Mouse (Mus musculus) MEL (cell line): ENCODE measurements around the gene Mccc1. TPM values are rescaled to one million over a fixed set of nuclear protein-coding genes. Genes with fewer than 3 reads are reported as not detected.

ENCODE experiments used
- DNase-seq: peaks from one replicate; pipeline ENCODE4 v3.0.0; 2011; ENCODE audit warnings: low read depth, low spot score
- H3K27ac ChIP-seq: 2 replicates; pipeline ENCODE4 v1.5.1; 2012; ENCODE audit warnings: low read depth, mild to moderate bottlenecking, control low read depth, low read length, moderate library complexity; ENCODE audit not compliant: control insufficient read depth
- H3K27me3 ChIP-seq, 2 experiments: fragments of 150-350 bp in 1 of 2; sonication (generic) in 1 of 2; 2 replicates each; pipeline ENCODE4 v1.6.1; 2012; ENCODE audit warnings: low read length in 2 of 2, mild to moderate bottlenecking in 2 of 2, improper control_type of control experiment in 1 of 2, moderate library complexity in 1 of 2; ENCODE audit not compliant: insufficient read depth in 2 of 2, control insufficient read depth in 1 of 2
- H3K36me3 ChIP-seq, 2 experiments: 2 replicates each; pipeline ENCODE4 v1.6.1; 2012 to 2014; ENCODE audit warnings: low read length in 2 of 2, improper control_type of control experiment in 1 of 2, inconsistent platforms in 1 of 2, mild to moderate bottlenecking in 1 of 2; ENCODE audit not compliant: insufficient read depth in 2 of 2, control insufficient read depth in 1 of 2
- H3K4me1 ChIP-seq, 2 experiments: fragments of 150-350 bp in 1 of 2; sonication (generic) in 1 of 2; 2 replicates each; pipeline ENCODE4 v1.6.1; 2012; ENCODE audit warnings: low read length in 2 of 2, improper control_type of control experiment in 1 of 2, mild to moderate bottlenecking in 1 of 2; ENCODE audit not compliant: insufficient read depth in 2 of 2, control insufficient read depth in 1 of 2
- H3K4me3 ChIP-seq, 2 experiments: fragments of 150-350 bp in 1 of 2; sonication (generic) in 1 of 2; 2 replicates each; pipeline ENCODE4 v1.5.1; 2012; ENCODE audit warnings: low read depth in 2 of 2, low read length in 2 of 2, mild to moderate bottlenecking in 2 of 2, moderate library complexity in 2 of 2, control low read depth in 1 of 2, improper control_type of control experiment in 1 of 2; ENCODE audit not compliant: control insufficient read depth in 1 of 2, insufficient read depth in 1 of 2
- H3K79me2 ChIP-seq: 2 replicates; pipeline ENCODE4 v1.6.1; 2012; ENCODE audit warnings: mild to moderate bottlenecking, low read length, moderate library complexity; ENCODE audit not compliant: control insufficient read depth, poor library complexity, insufficient read depth
- H3K9ac ChIP-seq: 2 replicates; pipeline ENCODE4 v1.6.1; 2012; ENCODE audit warnings: low read depth, mild to moderate bottlenecking, control low read depth, low read length, moderate library complexity; ENCODE audit not compliant: control insufficient read depth, poor library complexity, severe bottlenecking
- H3K9me3 ChIP-seq: fragments of 150-350 bp; sonication (generic); replicated peaks from 2 replicates; pipeline ENCODE4 v1.6.1; 2012; ENCODE audit warnings: mild to moderate bottlenecking, low read length, improper control_type of control experiment, moderate library complexity; ENCODE audit not compliant: insufficient read depth
- CHD1 ChIP-seq: IDR thresholded peaks from 2 replicates; pipeline ENCODE4 v1.6.1; 2012; ENCODE audit warnings: low read depth, mild to moderate bottlenecking, inconsistent platforms, low read length, improper control_type of control experiment
- CHD2 ChIP-seq: IDR thresholded peaks from 2 replicates; pipeline ENCODE4 v1.6.1; 2011; ENCODE audit warnings: low read length, improper control_type of control experiment
- CTCF ChIP-seq, 3 experiments: IDR thresholded peaks in 2 of 3; conservative IDR thresholded peaks in 1 of 3; 2 replicates each; pipeline ENCODE4 v1.5.1; 2011 to 2012; ENCODE audit warnings: low read length in 3 of 3, low read depth in 2 of 3, mild to moderate bottlenecking in 2 of 3, improper control_type of control experiment in 1 of 3, inconsistent platforms in 1 of 3, mixed read lengths in 1 of 3, moderate library complexity in 1 of 3; ENCODE audit not compliant: control insufficient read depth in 1 of 3, insufficient read depth in 1 of 3, poor library complexity in 1 of 3, severe bottlenecking in 1 of 3
- E2F4 ChIP-seq: IDR thresholded peaks from 2 replicates; pipeline ENCODE4 v1.6.1; 2011; ENCODE audit warnings: low read depth, low read length, improper control_type of control experiment, borderline replicate concordance
- EP300 ChIP-seq, 2 experiments: IDR thresholded peaks; 2 replicates each; pipeline ENCODE4 v1.6.1; 2011; ENCODE audit warnings: improper control_type of control experiment in 2 of 2, low read length in 2 of 2, low read depth in 1 of 2, mild to moderate bottlenecking in 1 of 2
- ETS1 ChIP-seq: IDR thresholded peaks from 2 replicates; pipeline ENCODE4 v1.6.1; 2012; ENCODE audit warnings: low read depth, mild to moderate bottlenecking, inconsistent platforms, low read length, improper control_type of control experiment, moderate library complexity
- GABPA ChIP-seq: IDR thresholded peaks from 2 replicates; pipeline ENCODE4 v1.6.1; 2012; ENCODE audit warnings: low read depth, mild to moderate bottlenecking, inconsistent platforms, low read length, improper control_type of control experiment, moderate library complexity
- GATA1 ChIP-seq: IDR thresholded peaks from 2 replicates; pipeline ENCODE4 v1.6.1; 2011; ENCODE audit warnings: low read depth, low read length, improper control_type of control experiment
- HCFC1 ChIP-seq: IDR thresholded peaks from 2 replicates; pipeline ENCODE4 v1.6.1; 2012; ENCODE audit warnings: low read depth, mild to moderate bottlenecking, inconsistent platforms, low read length, improper control_type of control experiment, moderate library complexity
- JUND ChIP-seq: IDR thresholded peaks from 2 replicates; pipeline ENCODE4 v1.6.1; 2011; ENCODE audit warnings: low read depth, mild to moderate bottlenecking, improper control_type of control experiment, low read length
- KAT2A ChIP-seq: conservative IDR thresholded peaks from 2 replicates; pipeline ENCODE4 v1.6.1; 2012; ENCODE audit warnings: low read depth, low read length, improper control_type of control experiment, inconsistent platforms
- MAX ChIP-seq: IDR thresholded peaks from 2 replicates; pipeline ENCODE4 v1.6.1; 2011; ENCODE audit warnings: low read length, improper control_type of control experiment
- MEF2A ChIP-seq: IDR thresholded peaks from 2 replicates; pipeline ENCODE4 v1.6.1; 2014; ENCODE audit warnings: low read depth, mild to moderate bottlenecking, inconsistent platforms, low read length, improper control_type of control experiment; ENCODE audit not compliant: poor library complexity, insufficient replicate concordance, severe bottlenecking; ENCODE audit errors: extremely low read depth
- MXI1 ChIP-seq: IDR thresholded peaks from 2 replicates; pipeline ENCODE4 v1.6.1; 2011; ENCODE audit warnings: mild to moderate bottlenecking, low read depth, low read length, improper control_type of control experiment
- NRF1 ChIP-seq: IDR thresholded peaks from 2 replicates; pipeline ENCODE4 v1.6.1; 2014; ENCODE audit warnings: low read depth, mild to moderate bottlenecking, inconsistent platforms, low read length, improper control_type of control experiment, moderate library complexity; ENCODE audit not compliant: poor library complexity, insufficient read depth, severe bottlenecking
- POLR2A ChIP-seq, 2 experiments: IDR thresholded peaks; 2 replicates each; pipeline ENCODE4 v1.6.1; 2011 to 2012; ENCODE audit warnings: low read length in 2 of 2, mild to moderate bottlenecking in 2 of 2, control low read depth in 1 of 2, improper control_type of control experiment in 1 of 2, low read depth in 1 of 2, moderate library complexity in 1 of 2; ENCODE audit not compliant: control insufficient read depth in 1 of 2, insufficient read depth in 1 of 2, poor library complexity in 1 of 2
- RAD21 ChIP-seq: IDR thresholded peaks from 2 replicates; pipeline ENCODE4 v1.6.1; 2011; ENCODE audit warnings: mild to moderate bottlenecking, low read depth, low read length, improper control_type of control experiment
- SIN3A ChIP-seq: IDR thresholded peaks from 2 replicates; pipeline ENCODE4 v1.6.1; 2012; ENCODE audit warnings: low read length, improper control_type of control experiment, inconsistent platforms
- SMC3 ChIP-seq: IDR thresholded peaks from 2 replicates; pipeline ENCODE4 v1.6.1; 2011; ENCODE audit warnings: low read depth, low read length, improper control_type of control experiment
- TCF12 ChIP-seq: IDR thresholded peaks from 2 replicates; pipeline ENCODE4 v1.6.1; 2014; ENCODE audit warnings: low read depth, mild to moderate bottlenecking, inconsistent platforms, low read length, improper control_type of control experiment, moderate library complexity
- ZC3H11A ChIP-seq: IDR thresholded peaks from 2 replicates; pipeline ENCODE4 v1.6.1; 2012; ENCODE audit warnings: low read depth, mild to moderate bottlenecking, inconsistent platforms, low read length, improper control_type of control experiment
- ZMIZ1 ChIP-seq: IDR thresholded peaks from 2 replicates; pipeline ENCODE4 v1.6.1; 2012; ENCODE audit warnings: low read depth, mild to moderate bottlenecking, inconsistent platforms, low read length, improper control_type of control experiment, moderate library complexity
- ZNF384 ChIP-seq: IDR thresholded peaks from 2 replicates; pipeline ENCODE4 v1.6.1; 2012; ENCODE audit warnings: low read depth, mild to moderate bottlenecking, inconsistent platforms, low read length, improper control_type of control experiment
- polyA plus RNA-seq, 2 experiments: library from polyadenylated mRNA; stranded (reverse) in 1 of 2; unstranded in 1 of 2; fragments of >175 nt in 1 of 2; fragments of >200 nt in 1 of 2; gene quantifications; 2 replicates each; pipeline versions ENCODE4 v1.2.1 to v1.2.4; 2012; ENCODE audit warnings: low replicate concordance in 2 of 2, low read depth in 1 of 2; ENCODE audit not compliant: insufficient read length in 2 of 2, insufficient read depth in 1 of 2, missing spikeins in 1 of 2
- total RNA-seq: library from RNA; depleted of rRNA; stranded (reverse); fragments of 300-350 nt; gene quantifications from 2 replicates; pipeline ENCODE4 v1.2.3, GENCODE M21; 2012

Gene Mccc1
- total and polyA plus RNA-seq, 3 experiments = 4.0 to 14.7 TPM; not detected in 1

DNA sequence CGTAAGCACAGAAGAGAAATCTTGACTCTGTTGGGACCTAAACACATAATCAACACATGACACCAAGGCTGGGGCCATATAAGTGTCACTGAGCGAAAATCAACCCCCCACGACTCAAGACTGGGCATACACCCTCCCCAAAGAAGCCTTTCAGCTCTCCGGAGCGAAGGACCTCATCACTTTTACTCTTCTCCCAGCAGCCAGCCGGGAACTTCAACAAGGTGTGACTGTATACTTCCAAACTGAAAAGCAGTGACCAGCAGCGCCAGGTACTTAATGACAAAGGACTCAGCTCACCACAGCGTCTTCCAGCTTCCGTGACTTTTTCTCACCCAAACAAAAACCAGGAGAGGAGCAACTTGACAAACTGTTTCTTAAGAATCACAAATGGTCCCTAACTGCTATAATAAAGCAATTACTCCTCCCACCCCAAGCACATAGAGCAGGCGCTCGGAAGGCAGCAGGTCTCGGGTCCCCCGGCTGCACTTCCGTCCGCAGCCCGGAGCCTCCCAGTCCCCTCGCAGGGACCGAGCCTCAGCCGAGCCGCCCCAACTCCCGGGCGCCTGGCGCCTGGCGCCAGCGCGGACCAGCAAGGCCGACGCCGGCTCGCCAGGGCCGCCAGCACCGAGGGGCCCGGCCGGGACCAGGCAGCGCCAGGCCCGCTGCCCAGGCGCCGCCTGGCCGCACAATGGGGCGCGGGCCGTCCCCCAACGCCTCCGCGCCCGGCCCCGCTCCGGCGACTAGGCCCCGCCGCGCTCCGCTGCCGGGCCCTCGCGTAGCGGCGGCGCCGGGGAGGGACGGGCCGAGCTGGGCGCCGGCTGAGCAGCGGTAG, 68.4 kb downstream of the Mccc1 start (continued):
- TF ChIP-seq GATA1 = no peak
- TF ChIP-seq, all 39 proteins: peak for 7

GRCm38 (mm10) chr3:35931359-35931758, 69.1 kb downstream of the Mccc1 start:
- Histone ChIP-seq H3K9me3 (no peaks in the 10 kb centered on the region), H3K27me3 (no peaks in the 10 kb centered on the region), H3K36me3 (peaks cover 0 to 35% of the 10 kb centered on the region in 2 experiments; a peak in 2 of 4 replicates), H3K27ac (0 out of 2 replicates have a peak overlapping the region, but pooled peaks have one; percentile 10), H3K4me1 (peaks cover 8 to 14% of the 10 kb centered on the region in 2 experiments), H3K9ac (peak overlapping the region; percentile 91), H3K4me3 (peak overlapping the region; percentile 84 to 86), H3K79me2 (peaks cover 67% of the 10 kb centered on the region)
- TF ChIP-seq POLR2A (IDR thresholded peaks at IDR 0.05; ENCODE audit: control insufficient read depth in 1 of 2, insufficient read depth in 1 of 2, low read depth in 1 of 2, low read length in 2 of 2, poor library complexity in 1 of 2) = peak in 1 of 2 experiments; percentile 8; a peak in 1 of 4 replicates
- TF ChIP-seq HCFC1 = no peak
- no peak for TF ChIP-seq KAT2A
- TF ChIP-seq MXI1 = 0 out of 2 replicates have a peak, but pooled peaks have one; percentile 65
- TF ChIP-seq MEF2A = no peak
- TF ChIP-seq CTCF (IDR thresholded peaks at IDR 0.05 in 2 of 3, conservative IDR thresholded peaks at IDR 0.05 in 1 of 3; ENCODE audit: control insufficient read depth in 1 of 3, insufficient read depth in 1 of 3, low read depth in 2 of 3, low read length in 3 of 3, poor library complexity in 1 of 3, severe bottlenecking in 1 of 3) = no peak
- no peak for TF ChIP-seq EP300 (IDR thresholded peaks at IDR 0.05; ENCODE audit: low read depth in 1 of 2, low read length in 2 of 2)
- TF ChIP-seq JUND = no peak
- no peak for TF ChIP-seq GABPA
- TF ChIP-seq TCF12 = no peak
- DNase-seq = peak; percentile 65

GRCm38 (mm10) chr3:35929831-35930230, 70.6 kb downstream of the Mccc1 start:
- Histone ChIP-seq H3K27me3 (no peaks in the 10 kb centered on the region), H3K36me3 (peaks cover 0 to 33% of the 10 kb centered on the region in 2 experiments; a peak in 2 of 4 replicates), H3K79me2 (peaks cover 69% of the 10 kb centered on the region), H3K9me3 (no peaks in the 10 kb centered on the region), H3K4me3 (peak overlapping the region; percentile 17 to 35; a peak in 3 of 4 replicates), H3K27ac (peak overlapping the region; percentile 44), H3K9ac (peak overlapping the region; percentile 32), H3K4me1 (peaks cover 9 to 14% of the 10 kb centered on the region in 2 experiments)
- DNase-seq = peak; percentile 70
- no peak for TF ChIP-seq MEF2A
- no peak for TF ChIP-seq ZNF384
- TF ChIP-seq MXI1 = no peak
- TF ChIP-seq ETS1 = no peak
- no peak for TF ChIP-seq JUND
- TF ChIP-seq KAT2A = no peak
- TF ChIP-seq ZC3H11A = no peak
- TF ChIP-seq NRF1 = no peak
- no peak for TF ChIP-seq GATA1
- no peak for TF ChIP-seq CHD2
- TF ChIP-seq SIN3A = no peak; the same call in 1 of the 2 replicates
- no peak for TF ChIP-seq CHD1
- TF ChIP-seq E2F4 = no peak
- TF ChIP-seq EP300 (IDR thresholded peaks at IDR 0.05; ENCODE audit: low read depth in 1 of 2, low read length in 2 of 2) = no peak
- TF ChIP-seq RAD21 = no peak
- no peak for TF ChIP-seq TCF12
- TF ChIP-seq MAX = no peak
- TF ChIP-seq SMC3 = no peak
- TF ChIP-seq ZMIZ1 = no peak
